Mouse (Mus musculus): Measurements from ENCODE around the gene Sumo3.

Gene Sumo3

DNA sequence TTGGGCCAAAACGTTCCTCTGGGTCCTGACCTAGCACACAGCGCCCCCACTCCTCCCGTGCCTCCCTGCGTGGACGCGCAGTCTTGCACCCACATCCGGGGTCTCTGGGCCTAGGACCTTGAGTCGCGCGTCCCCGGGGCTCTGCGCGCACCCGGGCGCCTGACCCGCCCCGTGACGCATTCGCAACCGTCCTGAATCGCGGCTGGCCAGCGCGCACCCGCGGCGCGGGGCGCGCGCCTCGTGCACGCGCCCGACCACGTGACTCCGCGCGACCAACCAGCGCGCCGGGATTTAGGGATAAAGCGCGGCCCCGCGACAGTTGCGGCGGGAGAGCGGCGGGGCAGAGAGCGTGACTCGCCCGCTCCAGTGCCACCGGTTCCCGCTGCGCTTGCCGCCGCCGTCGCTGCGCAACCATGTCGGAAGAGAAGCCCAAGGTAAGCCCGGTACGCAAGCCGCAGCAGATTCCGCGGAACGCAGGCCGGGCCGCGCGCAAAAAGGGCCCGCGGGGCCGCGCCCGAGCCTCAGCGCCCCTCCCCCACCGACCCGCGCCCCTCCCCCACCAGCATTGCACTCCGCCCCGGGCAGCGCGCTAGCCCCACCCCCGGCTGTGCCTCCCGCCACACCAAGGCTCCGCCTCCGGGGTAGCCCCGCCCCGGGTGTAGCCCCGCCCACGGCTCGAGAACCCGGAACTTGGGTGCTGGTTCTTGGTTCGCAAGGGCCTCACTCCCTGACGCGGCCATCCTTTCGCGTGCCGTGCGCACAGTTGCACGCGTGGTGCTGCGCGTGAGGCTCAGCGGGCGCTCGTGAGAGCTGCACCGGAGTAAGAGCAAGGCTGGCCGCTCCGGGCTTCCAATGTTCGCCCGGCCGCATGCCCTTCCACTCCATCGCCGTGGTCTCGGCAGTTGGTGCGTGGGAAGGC lies at the start of gene Sumo3, which contains the start of gene Gm49325:
Gene Sumo3 (plus strand): TSS at position 190 of the 919 bp plus-strand sequence.
Gene Gm49325 (plus strand): TSS at position 290 of the 919 bp plus-strand sequence.
- DNase-seq, result peak; percentile 94

- no peak for DNase-seq
Measured at GRCm38 (mm10) chr10:77556631-77557030, 49.3 kb upstream of the Sumo3 start.

GRCm38 (mm10) chr10:77557641-77558040 lies 48.3 kb upstream of the Sumo3 start:
- no peak for DNase-seq

GRCm38 (mm10) chr10:77560090-77560489 lies 45.8 kb upstream of the Sumo3 start:
- no peak for DNase-seq

GRCm38 (mm10) chr10:77560830-77561229 lies 45.1 kb upstream of the Sumo3 start:
- DNase-seq, result no peak

DNA sequence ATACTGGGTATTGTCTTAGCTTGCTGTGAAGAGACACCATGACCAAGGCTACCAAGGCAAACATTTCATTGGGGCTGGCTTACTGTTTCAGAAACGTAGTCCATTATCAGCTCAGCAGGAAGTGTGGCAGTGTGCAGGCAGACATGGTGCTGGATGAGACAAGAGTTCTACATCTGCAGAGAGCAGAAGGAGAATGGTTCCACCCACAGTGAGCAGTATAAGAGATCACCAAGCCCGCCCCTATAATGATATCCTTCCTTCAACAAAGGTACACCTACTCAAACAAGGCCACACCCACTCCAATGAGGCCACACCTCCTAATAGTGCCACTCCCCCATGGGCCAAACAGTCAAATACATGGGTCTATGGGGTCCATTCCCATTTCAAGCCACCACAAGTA lies 44.4 kb upstream of the Sumo3 start:
- DNase-seq, result no peak

GRCm38 (mm10) chr10:77565005-77565404 lies 40.9 kb upstream of the Sumo3 start:
- DNase-seq, result no peak

GRCm38 (mm10) chr10:77566651-77567050 lies 39.2 kb upstream of the Sumo3 start:
- peak; percentile 82 for DNase-seq

DNA sequence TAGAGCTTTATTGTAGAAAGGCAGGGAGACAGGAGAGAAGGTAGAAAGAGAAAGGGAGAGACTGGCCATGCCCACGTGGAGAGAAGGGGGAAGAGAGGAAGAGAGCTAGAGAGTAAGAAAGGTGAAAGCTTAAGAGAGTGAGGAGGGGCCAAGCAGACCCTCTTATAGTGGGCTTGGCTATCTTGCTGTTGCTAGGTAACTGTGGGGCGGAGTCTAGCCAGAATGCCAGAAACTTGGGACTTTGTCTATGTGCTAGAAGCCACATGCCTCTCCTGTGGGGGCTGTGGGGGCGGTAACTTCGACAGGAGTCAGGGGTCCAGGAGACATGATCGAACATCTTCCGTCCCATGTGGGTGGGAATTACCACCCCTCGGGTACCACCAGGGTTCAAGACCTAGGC lies 36.4 kb upstream of the Sumo3 start:
- DNase-seq, result no peak

DNA sequence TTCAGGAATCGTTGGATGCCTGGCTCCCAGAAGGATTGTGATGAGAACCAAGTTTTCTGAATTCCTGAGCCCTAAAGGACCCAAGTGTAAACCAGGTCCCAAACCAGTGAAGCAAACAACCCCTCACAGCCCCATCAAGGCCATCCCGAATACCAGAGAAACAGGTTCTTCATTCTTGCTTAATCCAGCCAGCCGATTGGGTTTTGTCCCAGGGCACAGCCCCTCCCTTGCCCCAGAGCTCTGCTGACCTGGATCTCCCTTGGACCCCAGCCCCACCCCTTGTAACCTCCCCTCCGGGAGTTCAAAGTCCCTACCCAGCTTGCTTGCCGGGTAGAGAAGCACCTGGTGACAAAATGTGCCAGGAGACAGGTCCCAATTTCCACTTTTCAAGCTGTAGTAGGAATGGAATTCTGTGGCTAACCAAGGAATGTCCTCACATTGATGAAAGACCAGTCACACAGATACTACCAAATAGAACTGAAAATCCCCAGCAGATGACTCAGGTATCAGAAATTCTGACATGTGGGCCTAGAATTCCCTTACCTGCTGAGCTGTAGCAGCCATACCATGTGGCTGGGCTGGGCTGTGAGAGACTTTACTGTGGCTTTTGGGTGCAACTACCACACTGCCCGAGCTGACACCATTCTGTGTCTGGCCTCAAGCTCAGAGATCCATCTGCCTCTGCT lies 35.8 kb upstream of the Sumo3 start:
- peak; percentile 58 for DNase-seq

DNA sequence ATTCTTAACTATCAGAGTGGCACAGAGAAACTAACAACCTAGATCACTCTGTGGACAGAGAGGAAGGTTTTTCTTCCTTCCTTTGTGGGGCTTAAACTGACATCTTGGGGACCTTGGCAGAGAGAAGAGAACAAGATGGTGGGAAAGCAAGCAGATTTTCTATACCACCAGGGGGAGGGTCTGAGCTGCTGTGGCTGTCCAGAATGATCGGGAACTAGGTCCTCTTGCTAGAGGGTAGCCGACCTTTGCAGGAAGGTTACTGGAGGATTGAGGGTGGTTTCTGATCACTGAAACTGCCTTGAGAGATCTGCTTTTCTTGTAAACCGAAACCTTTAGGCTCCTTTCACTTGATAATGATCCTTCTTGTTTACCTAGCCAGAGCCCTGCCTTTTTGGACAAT lies 33.7 kb upstream of the Sumo3 start:
- no peak for DNase-seq

DNA sequence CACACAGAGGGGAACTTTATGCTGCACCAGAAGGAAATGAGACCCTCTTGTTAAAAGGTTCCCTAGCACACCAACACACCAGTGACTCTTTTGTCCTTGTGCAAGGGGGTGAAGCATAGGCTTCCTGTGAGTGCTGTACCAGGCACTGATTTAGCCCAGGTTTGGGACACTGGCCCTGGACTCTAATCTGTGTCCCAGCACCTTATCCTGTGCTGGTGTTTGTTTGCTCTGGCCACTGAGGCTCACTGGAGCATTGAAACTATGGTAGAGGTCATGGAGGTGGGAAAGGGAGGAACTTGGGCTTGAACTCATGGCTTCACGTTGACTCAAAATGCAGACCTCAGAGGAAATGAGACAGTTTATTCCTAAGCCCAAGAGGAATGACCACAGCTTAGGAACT lies 32.7 kb upstream of the Sumo3 start:
- no peak for DNase-seq

DNA sequence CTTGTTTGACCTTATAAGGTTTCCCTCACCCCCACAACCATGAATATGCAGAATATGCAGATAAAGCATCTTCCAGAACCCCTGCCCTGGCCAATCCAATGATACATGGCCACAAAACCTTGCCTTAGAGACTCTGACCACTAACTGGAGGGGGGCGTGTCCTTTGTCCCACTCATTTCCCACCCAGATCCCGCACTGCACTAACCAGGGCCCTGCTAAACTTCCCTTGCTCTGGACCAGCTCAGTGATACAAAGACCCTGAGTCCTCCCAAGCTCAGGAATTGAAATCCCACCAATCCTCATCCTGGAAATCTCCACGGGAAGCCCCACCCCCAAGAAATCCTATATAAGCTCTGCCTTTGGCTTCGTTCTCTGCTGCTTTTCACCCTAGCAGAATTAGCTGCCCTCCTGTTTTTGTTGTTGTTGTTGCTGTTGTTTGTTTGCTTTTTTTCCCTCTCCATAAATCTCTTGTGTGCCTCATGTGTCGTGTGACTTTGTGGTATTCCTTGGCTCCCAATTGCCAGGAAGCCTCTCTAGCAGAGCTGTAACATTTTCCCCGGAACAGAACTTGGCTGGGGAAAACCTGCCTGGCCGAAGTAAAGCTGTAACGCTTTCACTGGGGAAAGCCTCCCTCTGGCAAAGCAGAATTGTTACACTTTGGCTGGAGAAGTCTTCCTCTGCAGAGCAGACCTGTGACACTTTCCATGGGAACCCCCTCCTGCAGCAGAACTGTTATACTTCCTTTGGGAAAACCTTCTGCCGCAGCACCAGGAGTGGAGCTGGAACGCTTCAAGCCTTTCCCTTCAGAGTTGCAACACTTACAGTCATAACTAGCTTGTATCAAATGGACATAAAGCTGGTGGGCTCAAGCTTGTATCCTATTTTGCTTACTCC lies 25.6 kb upstream of the Sumo3 start:
- no peak for DNase-seq

DNA sequence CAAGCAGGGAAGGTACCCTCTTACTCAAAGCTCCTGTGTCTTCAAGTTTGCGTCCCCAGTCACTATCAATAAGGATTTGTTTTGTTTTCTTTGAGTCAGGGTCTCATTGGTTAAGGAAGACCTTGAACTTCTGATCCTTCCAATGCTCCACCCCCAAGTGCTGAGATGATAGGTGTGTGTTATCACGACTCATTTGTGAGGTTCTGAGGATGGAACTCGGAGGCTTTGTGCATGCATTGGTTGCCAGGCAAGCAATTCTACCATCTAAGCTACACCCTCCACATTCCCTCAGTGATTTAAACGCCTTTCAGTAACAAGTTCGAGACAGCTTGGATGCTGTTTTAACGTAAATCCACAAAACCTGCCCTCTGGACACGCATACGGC lies 24.9 kb upstream of the Sumo3 start:
- no peak for DNase-seq

DNA sequence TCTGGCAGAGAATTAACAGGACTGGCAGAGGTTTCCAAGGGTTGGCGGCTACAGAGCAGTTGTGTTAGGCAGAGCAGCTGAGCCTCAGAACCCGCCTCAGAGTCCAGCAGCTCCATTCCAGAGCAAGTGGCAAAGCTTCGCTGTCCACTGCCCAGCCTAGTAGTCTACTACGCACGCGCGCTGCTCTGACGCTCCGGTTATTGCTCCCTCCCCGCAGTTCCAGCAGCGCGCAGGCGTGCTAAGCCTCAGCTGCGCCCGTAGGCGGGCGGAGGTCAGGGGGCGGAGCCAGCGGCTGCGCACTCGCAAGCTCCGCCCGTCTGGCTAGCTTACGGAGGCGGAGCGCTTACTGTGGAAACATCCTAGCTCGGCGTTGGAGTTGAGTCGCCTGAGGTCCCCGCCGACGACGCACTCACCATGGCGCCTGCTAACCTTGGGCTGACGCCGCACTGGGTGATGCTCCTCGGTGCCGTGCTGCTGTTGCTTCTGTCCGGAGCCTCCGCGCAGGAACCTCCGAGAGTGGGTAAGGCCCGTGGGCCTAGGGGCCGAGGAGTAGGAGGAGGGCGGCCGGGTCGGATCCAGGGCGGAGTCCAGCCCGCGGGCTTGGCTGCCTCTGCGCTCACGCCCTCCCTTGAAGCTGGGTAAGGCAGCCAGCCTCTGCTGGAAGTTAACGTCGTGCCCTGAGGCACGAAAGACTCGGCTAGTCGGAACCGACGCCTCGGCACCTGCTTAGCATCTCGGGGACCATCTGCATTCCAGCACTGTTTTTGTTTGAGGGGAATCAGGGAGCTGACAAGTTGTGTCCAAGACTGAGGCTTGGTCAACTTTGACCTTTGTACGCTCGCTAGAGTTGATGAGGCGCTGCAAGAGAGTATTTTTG lies 24.3 kb upstream of the Sumo3 start, which contains the start of gene Pttg1ip:
Gene Pttg1ip (plus strand): TSS at position 313 of the 877 bp plus-strand sequence.
- DNase-seq, result peak; percentile 96

DNA sequence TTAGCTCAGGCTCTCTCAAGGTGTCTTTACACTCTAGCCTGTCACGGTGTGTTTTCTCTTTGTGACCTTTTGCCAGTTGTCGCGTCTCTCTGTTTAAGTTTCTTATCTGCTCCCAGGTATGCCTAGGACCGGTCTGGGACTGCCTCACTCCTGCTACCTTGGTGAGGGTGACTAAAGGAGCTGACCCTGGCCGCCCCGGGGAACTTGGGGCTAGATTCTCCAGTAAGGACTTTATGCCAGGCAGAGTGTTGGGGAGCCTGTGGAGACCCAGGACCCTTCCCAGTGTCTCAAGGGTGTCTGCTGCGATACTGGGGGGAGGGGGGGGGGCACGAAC lies 23.6 kb upstream of the Sumo3 start:
- DNase-seq, result no peak

DNA sequence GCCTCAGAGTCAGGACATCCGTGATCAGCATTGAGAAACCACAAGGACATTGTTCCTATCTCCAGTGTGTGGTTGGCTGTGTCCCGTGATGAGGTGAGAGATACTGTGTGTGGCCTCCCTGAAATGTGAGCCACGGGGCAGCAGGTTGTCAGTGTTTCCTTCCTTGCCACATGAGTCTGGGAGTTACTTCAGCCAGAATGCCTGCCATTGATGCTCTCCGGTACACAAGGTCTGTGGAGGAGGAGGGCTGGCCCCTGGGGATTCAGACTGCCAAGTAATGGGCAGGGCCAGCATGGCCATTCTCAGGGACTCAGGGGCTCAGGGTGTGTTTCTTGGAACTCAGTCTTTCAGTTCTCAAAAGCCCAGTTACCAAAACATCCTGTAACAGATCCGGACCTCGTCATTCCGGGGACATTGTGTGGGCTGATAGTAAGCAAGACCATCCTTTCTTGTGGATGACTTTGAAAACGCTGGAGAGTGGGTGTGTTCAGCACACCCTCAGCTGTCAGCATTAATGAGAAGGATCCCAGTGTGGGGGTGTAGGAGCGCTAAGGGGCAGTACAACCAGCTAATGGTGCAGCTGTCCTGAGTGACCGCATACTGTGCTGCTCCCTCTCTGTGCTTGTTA lies 22.0 kb upstream of the Sumo3 start:
- DNase-seq, result peak; percentile 62

- DNase-seq, result no peak
Measured at GRCm38 (mm10) chr10:77586637-77587036, 19.3 kb upstream of the Sumo3 start.

- peak; percentile 58 for DNase-seq
Measured at GRCm38 (mm10) chr10:77587091-77587775, 18.7 kb upstream of the Sumo3 start.

DNA sequence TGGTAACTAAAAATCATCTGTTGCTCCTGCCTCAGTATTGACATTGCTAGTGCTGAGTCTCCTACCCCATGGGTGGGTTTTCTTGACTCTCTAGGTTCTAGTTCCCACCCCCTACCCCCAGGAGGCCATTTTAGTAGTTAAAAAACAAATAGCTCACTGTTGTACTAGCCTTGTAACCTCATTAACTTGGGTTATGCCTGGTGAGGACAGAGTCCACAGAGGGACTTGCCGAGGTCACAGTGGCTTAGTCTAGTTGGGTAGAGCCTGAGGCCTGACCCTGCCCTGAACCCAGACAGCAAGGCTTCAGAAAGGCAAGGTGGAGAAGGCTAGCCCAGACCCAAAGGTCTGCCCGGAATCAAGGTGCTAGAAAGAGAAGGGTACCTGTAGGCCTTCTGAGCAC lies 17.9 kb upstream of the Sumo3 start:
- peak; percentile 72 for DNase-seq

DNA sequence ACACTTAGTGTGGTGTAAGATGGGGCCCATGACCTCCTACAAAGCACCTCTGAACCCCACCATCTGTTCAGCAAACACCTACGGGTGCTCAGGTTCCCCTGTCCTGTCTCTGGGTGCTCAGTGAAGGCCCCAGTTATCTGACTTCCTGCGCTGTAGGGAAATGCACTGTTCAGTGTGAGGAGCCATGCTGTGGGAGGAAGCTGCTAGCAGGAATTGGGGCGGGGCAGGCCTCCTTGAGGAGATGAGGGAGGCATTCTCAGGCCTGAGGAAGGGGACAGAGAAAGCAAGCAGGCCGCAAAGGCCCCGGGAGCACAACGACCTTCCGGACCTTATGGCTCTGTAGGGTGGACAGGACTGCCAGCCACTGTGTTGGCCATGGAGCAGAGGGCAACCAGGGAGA lies 16.8 kb upstream of the Sumo3 start:
- DNase-seq, result no peak
